23 mouse cellular contexts compared by ENCODE assay signal in genomic region chr4:89400342-89400741, GRCm38 (mm10).
DNase-seq lines count a peak whose midpoint lies in the region; ATAC-seq and TF ChIP-seq lines count a peak whose summit lies in the region.
"Had no signal": no experiment of that assay in that cellular context is flagged by ENCODE, and none has a peak within 500 bp of the region (broad histone marks: within the 10 kb centered on the region; RNA-seq: fewer than 3 reads in every experiment).

No protein-coding gene starts in this region.

- no peaks in the 10 kb centered on the region for H3K4me1 ChIP-seq in G1E (ENCODE audit: insufficient read depth, low read depth, low read length)
- H3K4me1 ChIP-seq in heart, embryonic 11.5 days (ENCODE audit: control insufficient read depth, insufficient read depth, low read length): no peaks in the 10 kb centered on the region
- H3K4me1 ChIP-seq: embryonic facial prominence, embryonic 10.5 days; embryonic facial prominence, embryonic 12.5 days; forebrain, embryonic 13.5 days; forebrain, embryonic 15.5 days had no signal

- no peak overlapping the region for H3K4me3 ChIP-seq in G1E (ENCODE audit: low read depth, low read length)
- no peak overlapping the region for H3K4me3 ChIP-seq in heart, embryonic 11.5 days (ENCODE audit: low read depth, low read length)
- H3K4me3 ChIP-seq: embryonic facial prominence, embryonic 10.5 days; embryonic facial prominence, embryonic 12.5 days; forebrain, embryonic 13.5 days; forebrain, embryonic 15.5 days had no signal

- WGBS in heart, embryonic 11.5 days (ENCODE audit: insufficient replicate concordance): 72% methylated on average over 3 of the region's 3 CpGs

- H3K9ac ChIP-seq in heart, embryonic 11.5 days (ENCODE audit: low read depth, low read length): no peak overlapping the region
- H3K9ac ChIP-seq: embryonic facial prominence, embryonic 12.5 days; forebrain, embryonic 13.5 days; forebrain, embryonic 15.5 days; forebrain, postnatal 0 days had no signal

- no peaks in the 10 kb centered on the region for H3K36me3 ChIP-seq in G1E (replicated peaks)
- H3K36me3 ChIP-seq in heart, embryonic 11.5 days (ENCODE audit: control insufficient read depth, insufficient read depth, low read length): no peaks in the 10 kb centered on the region
- H3K36me3 ChIP-seq: embryonic facial prominence, embryonic 10.5 days; embryonic facial prominence, embryonic 12.5 days; forebrain, embryonic 15.5 days had no signal

- no peak overlapping the region for H3K4me2 ChIP-seq in heart, embryonic 11.5 days
- H3K4me2 ChIP-seq: embryonic facial prominence, embryonic 12.5 days; forebrain, embryonic 13.5 days; forebrain, embryonic 15.5 days had no signal

- TF ChIP-seq CTCF in G1E (IDR thresholded peaks at IDR 0.05; ENCODE audit: low read depth, low read length): no peak

- H3K27me3 ChIP-seq in G1E (ENCODE audit: insufficient read depth, low read length): no peaks in the 10 kb centered on the region
- no peaks in the 10 kb centered on the region for H3K27me3 ChIP-seq in heart, embryonic 11.5 days (ENCODE audit: control insufficient read depth, insufficient read depth, low read length)
- H3K27me3 ChIP-seq: embryonic facial prominence, embryonic 12.5 days; forebrain, embryonic 13.5 days; forebrain, embryonic 15.5 days; Patski had no signal

- no peak overlapping the region for H3K27ac ChIP-seq in heart, embryonic 11.5 days (ENCODE audit: low read depth, low read length)
- H3K27ac ChIP-seq: embryonic facial prominence, embryonic 10.5 days; embryonic facial prominence, embryonic 12.5 days; forebrain, embryonic 13.5 days; forebrain, embryonic 15.5 days had no signal

- H3K9me3 ChIP-seq in G1E (replicated peaks): peaks cover 12% of the 10 kb centered on the region
- no peaks in the 10 kb centered on the region for H3K9me3 ChIP-seq in heart, embryonic 11.5 days (replicated peaks; ENCODE audit: control insufficient read depth, low read length)
- H3K9me3 ChIP-seq: embryonic facial prominence, embryonic 10.5 days; embryonic facial prominence, embryonic 12.5 days; forebrain, embryonic 13.5 days; forebrain, embryonic 15.5 days had no signal

- ATAC-seq in G1E (ENCODE audit: extremely low read depth, insufficient number of reproducible peaks, low FRiP score, poor library complexity, severe bottlenecking): peak; percentile 40; the same call in 1 of the 2 replicates
- ATAC-seq in heart, embryonic 11.5 days (replicated peaks; ENCODE audit: insufficient number of reproducible peaks, low FRiP score, low TSS enrichment): no peak
- ATAC-seq: activated CD4-positive, CD25-positive, alpha-beta regulatory T cell, adult 4 months; forebrain, embryonic 13.5 days; forebrain, embryonic 15.5 days; forebrain, postnatal 0 days; Patski had no signal

- peak; percentile 20 for DNase-seq in CD4-positive helper T cell, adult 2 months (ENCODE audit: low read depth, low spot score)
- DNase-seq in G1E (ENCODE audit: low spot score): no peak
- peak; percentile 5 for DNase-seq in MEL-GATA-1-ER (ENCODE audit: extremely low read depth, low read depth)
- no peak for DNase-seq in ovary, postnatal 14 days (ENCODE audit: low spot score)
- DNase-seq in lung, adult 18-20 months: no peak
- DNase-seq in thymus, postnatal 14 days: no peak
- DNase-seq: adrenal gland, adult 8-10 months; adrenal gland, postnatal 14 days; adrenal gland, postnatal 36 days; B cell, adult 2 months; cerebellum, adult 11-12 months; cerebellum, adult 2 months; cerebellum, adult 9-10 months; cerebellum, postnatal 10 days; cerebellum, postnatal 25 days; forebrain, postnatal 0 days had no signal

Comparison
In these comparisons a context has a peak if more than half of its experiments do, and no peak if none do; other contexts are left out.
1. DNase-seq: peak in CD4-positive helper T cell, adult 2 months (single experiment) and MEL-GATA-1-ER (single experiment); none in G1E (single experiment), ovary, postnatal 14 days (single experiment), lung, adult 18-20 months (0 of 2) and thymus, postnatal 14 days (single experiment).